Mouse (Mus musculus) cortical plate, adult 2 months (tissue): ENCODE data around the gene B3gnt5. TPM values are rescaled to one million over a fixed set of nuclear protein-coding genes. Genes with fewer than 3 reads are reported as not detected.
"Not testable (repeated sequence)": the region's sequence is repeated elsewhere in the genome, so short reads cannot be mapped to it uniquely, and the experiment has no call there.

Experiments used
- H3K27ac ChIP-seq: fragments of 200-500 bp; 2 replicates; pipeline ENCODE4 v1.5.1; 2012; ENCODE audit warnings: low read length, control low read depth, inconsistent platforms; ENCODE audit not compliant: insufficient read depth
- H3K4me1 ChIP-seq: fragments of 200-500 bp; 2 replicates; pipeline ENCODE4 v1.6.1; 2011; ENCODE audit warnings: low read length; ENCODE audit not compliant: control insufficient read depth, insufficient read depth
- H3K4me3 ChIP-seq: fragments of 200-500 bp; 2 replicates; pipeline ENCODE4 v1.5.1; 2011; ENCODE audit warnings: mild to moderate bottlenecking, low read length, control low read depth; ENCODE audit not compliant: insufficient read depth
- CTCF ChIP-seq: fragments of 200-500 bp; IDR thresholded peaks from 2 replicates; pipeline ENCODE4 v1.5.1; 2011; ENCODE audit warnings: mild to moderate bottlenecking, control low read depth, low read length; ENCODE audit not compliant: insufficient read depth; ENCODE audit errors: extremely low read depth
- POLR2A ChIP-seq: fragments of 200-500 bp; IDR thresholded peaks from 2 replicates; pipeline ENCODE4 v1.6.1; 2011; ENCODE audit warnings: mild to moderate bottlenecking, low read length, control low read depth; ENCODE audit not compliant: insufficient read depth; ENCODE audit errors: extremely low read depth
- polyA plus RNA-seq: library from polyadenylated mRNA; depleted of rRNA; stranded (reverse); fragments of >200 nt; gene quantifications from 2 replicates; pipeline ENCODE4 v1.2.3, GENCODE M21; 2012; rRNA removed

B3gnt5 gene
- polyA plus RNA-seq: 0.44 and 0.78 TPM in 2 replicates

- peak within 1 kb of the TSS; percentile 37 for H3K4me3 ChIP-seq
- H3K4me1 ChIP-seq: no peaks in the 10 kb centered on the region
- H3K27ac ChIP-seq: no peak within 1 kb of the TSS
- TF ChIP-seq CTCF (no peak), POLR2A (no peak)
Measured at GRCm38 (mm10) chr16:19760074-19760473, at the start of gene B3gnt5. Gene B3gnt5 (plus strand): TSS chr16:19760208.

- H3K4me1 ChIP-seq: no peaks in the 10 kb centered on the region
- no peak for TF ChIP-seq CTCF
- TF ChIP-seq POLR2A: no peak
- H3K4me3 ChIP-seq: no peak overlapping the region
- H3K27ac ChIP-seq: no peak overlapping the region
Measured at GRCm38 (mm10) chr16:19720959-19721358, 39.0 kb upstream of the B3gnt5 start.

DNA sequence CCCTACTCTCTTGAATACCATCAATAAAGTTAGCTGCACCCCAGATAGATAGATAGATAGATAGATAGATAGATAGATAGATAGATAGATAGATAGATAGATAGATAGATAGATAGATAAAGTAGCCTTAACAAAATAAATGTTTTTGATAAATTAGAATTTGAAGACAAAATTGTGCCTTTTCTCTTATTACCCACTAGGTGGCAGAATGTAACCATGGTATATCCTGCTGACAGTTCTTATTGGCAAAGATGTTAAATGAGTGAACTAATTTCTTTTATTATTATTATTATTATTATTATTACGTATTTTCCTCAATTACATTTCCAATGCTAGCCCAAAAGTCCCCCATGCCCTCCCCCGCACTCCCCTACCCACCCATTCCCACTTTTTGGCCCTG, 35.9 kb upstream of the B3gnt5 start:
- H3K27ac ChIP-seq, H3K4me1 ChIP-seq, H3K4me3 ChIP-seq: not testable (repeated sequence)

DNA sequence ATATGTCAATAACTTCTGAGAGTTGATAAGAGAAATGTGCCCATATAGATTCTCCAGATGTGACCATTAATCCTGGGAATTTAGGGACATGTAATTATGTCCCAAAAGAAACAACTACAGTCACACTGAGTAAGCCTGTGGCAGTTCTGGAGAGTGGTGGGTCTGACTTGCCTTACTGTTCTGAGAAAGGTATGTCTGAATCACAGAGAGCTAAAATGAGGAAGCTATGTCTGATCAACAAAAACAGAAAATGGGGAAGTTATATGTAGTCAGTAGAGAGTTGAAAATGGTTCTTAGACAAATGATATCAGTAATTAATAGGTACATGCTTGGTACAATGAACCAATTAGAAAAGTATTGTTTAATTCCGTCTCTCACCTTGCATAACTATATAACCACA, 27.1 kb upstream of the B3gnt5 start:
- Histone ChIP-seq H3K27ac (no peak overlapping the region), H3K4me3 (no peak overlapping the region), H3K4me1 (no peaks in the 10 kb centered on the region)
- no peak for TF ChIP-seq POLR2A
- no peak for TF ChIP-seq CTCF

DNA sequence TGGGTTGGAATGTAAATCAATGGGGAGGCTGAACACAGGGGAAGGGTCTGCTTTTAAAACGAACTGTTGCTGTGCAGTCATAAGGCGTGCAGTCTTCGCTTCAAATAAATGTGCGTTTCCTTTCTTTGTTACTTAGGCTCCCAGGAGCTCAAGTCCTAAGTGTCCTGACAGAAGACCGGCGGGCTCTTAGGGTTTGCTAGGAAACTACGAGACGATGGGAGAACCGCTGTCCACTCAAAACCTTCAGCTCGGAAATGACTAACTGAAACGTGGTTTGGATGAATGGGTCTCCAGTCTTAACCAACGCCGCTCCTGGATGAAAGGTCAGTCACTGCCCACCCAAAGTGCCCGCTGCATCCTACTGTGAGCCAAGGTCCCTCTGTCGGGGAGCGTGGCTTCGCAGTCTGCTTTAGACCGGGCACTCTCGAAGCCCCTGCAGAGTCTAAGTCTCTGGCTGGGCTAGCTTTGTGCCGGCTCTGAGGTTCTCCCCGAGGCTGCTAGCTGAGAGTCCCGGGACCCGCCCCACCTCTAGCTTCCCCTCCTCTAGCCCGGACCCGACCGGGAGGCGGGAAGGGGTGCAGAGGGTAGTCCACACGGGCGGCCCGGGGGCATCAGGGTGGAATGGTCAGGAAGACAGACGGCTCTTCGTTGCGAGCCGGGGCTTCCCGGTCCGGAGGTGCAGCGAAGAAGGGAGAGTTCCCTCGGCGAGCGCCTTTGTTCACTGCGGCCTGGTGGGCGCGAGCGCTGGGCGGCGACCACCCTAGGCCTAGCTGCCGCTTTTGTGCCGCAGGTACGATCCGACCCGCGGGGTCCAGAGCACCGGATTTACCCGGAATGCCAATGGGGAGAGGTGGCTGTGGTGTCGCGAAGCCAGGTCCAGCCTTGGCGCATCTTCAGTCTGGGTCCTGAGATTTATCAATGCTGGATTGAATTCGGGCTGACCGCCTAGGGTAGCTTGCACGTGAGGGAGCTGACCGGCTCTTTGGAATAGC, 793 bp downstream of the B3gnt5 start:
- TF ChIP-seq POLR2A (no peak), CTCF (no peak)
- Histone ChIP-seq H3K4me3 (peak overlapping the region; percentile 37), H3K27ac (no peak overlapping the region), H3K4me1 (no peaks in the 10 kb centered on the region)

GRCm38 (mm10) chr16:19761691-19762090, 1.7 kb downstream of the B3gnt5 start:
- TF ChIP-seq CTCF (no peak), POLR2A (no peak)
- H3K27ac ChIP-seq: no peak overlapping the region
- no peak overlapping the region; the same call in 1 of the 2 replicates for H3K4me3 ChIP-seq
- no peaks in the 10 kb centered on the region for H3K4me1 ChIP-seq

DNA sequence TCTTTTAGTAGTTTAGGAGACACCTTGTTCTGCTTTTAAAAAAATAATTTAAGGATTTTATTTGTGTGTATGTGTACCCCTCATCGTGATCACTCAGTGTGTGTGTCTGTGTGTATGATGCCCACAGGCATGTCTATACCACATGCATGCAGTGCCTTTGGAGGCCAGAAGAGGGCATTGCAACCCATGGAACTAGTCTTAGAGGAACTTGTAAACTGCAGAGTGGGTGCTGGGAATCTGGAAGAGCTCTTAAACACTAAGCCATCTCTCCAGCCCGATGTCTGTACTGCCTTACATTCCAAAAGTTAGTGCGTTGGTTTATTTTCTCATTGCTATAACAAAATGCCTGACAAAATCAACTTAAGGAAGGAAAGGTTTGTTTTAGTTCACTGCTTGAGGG, 6.1 kb downstream of the B3gnt5 start:
- TF ChIP-seq CTCF (no peak), POLR2A (no peak)
- no peak overlapping the region for H3K27ac ChIP-seq
- H3K4me1 ChIP-seq: no peaks in the 10 kb centered on the region
- no peak overlapping the region for H3K4me3 ChIP-seq

DNA sequence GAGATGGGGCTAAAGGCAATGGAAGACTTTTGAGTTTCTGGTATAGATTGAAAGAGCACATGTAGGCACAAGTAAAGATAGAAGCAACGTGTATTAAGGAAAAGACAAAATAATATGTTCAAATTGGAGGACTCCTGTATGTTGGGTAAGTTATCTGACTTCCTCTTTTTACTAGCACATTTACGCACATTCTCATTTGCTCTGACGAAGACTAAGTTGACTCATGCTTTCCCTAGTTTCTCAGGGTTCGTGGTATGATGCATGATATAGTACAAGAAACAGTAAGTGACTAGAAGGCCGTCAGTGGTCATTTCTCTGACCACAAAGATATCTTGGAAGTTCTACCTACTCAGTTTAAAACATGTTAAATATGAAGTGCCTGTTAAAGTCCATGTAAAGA, 8.0 kb downstream of the B3gnt5 start:
- H3K4me1 ChIP-seq: no peaks in the 10 kb centered on the region
- TF ChIP-seq CTCF (no peak), POLR2A (no peak)
- no peak overlapping the region for H3K4me3 ChIP-seq
- H3K27ac ChIP-seq: no peak overlapping the region

DNA sequence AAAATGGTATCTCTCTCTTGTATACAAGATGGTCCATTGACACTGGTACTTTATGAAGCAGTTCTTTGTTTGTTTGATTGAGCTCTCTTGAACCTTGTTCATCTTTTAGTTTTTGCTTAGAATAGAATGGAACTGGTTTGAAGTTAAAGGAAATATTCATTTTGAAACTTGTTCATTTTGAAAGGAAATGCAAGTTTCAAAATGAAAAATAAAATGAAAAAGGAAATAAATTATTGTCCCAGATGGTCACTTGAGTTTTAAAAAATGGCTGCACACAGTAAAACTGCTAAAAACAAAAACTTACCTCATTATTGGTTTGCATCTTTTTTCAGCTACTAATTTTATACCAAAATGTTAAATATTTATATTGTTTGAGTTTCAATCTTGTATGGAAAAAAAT, 12.0 kb downstream of the B3gnt5 start:
- TF ChIP-seq POLR2A (no peak), CTCF (no peak)
- no peaks in the 10 kb centered on the region for H3K4me1 ChIP-seq
- H3K27ac ChIP-seq: no peak overlapping the region
- H3K4me3 ChIP-seq: no peak overlapping the region

GRCm38 (mm10) chr16:19786386-19787090, 26.5 kb downstream of the B3gnt5 start:
- Histone ChIP-seq H3K4me1 (no peaks in the 10 kb centered on the region), H3K27ac (no peak overlapping the region), H3K4me3 (no peak overlapping the region)
- TF ChIP-seq POLR2A (no peak), CTCF (no peak)
